Mouse (Mus musculus) kidney, embryonic 15.5 days (tissue): ENCODE measurements at regions not wholly inside any gene's neighbourhood (a gene's known extent, or its start where the extent isn't known, plus 50 kb on each side); places are given as distances from the start of the nearest gene placed in this dataset.

ENCODE experiments used
- ATAC-seq: fragments of 200-750 bp; cut with Nextera tagmentation; replicated peaks from 2 replicates; pipeline ENCODE4 v1.8.0; 2017; ENCODE audit warnings: moderate TSS enrichment; ENCODE audit not compliant: low FRiP score
- H3K27ac ChIP-seq: fragments of 300-500 bp; sonication (generic); 2 replicates; pipeline ENCODE4 v1.5.1; 2015; ENCODE audit warnings: mild to moderate bottlenecking, inconsistent platforms
- H3K27me3 ChIP-seq: fragments of 300-500 bp; sonication (generic); 2 replicates; pipeline ENCODE4 v1.6.1; 2015; ENCODE audit warnings: inconsistent platforms
- H3K36me3 ChIP-seq: fragments of 300-500 bp; sonication (generic); 2 replicates; pipeline ENCODE4 v1.6.1; 2015; ENCODE audit warnings: inconsistent platforms
- H3K4me1 ChIP-seq: fragments of 300-500 bp; sonication (generic); 2 replicates; pipeline ENCODE4 v1.6.1; 2015; ENCODE audit warnings: inconsistent platforms
- H3K4me2 ChIP-seq: fragments of 300-500 bp; sonication (generic); 2 replicates; pipeline ENCODE4 v1.6.1; 2015; ENCODE audit warnings: moderate library complexity, mild to moderate bottlenecking, inconsistent platforms
- H3K4me3 ChIP-seq: fragments of 300-500 bp; sonication (generic); replicated peaks from 2 replicates; pipeline ENCODE4 v1.5.1; 2015; ENCODE audit warnings: mild to moderate bottlenecking, inconsistent platforms
- H3K9ac ChIP-seq: fragments of 300-500 bp; sonication (generic); 2 replicates; pipeline ENCODE4 v1.6.1; 2015; ENCODE audit warnings: mild to moderate bottlenecking, inconsistent platforms
- H3K9me3 ChIP-seq: fragments of 300-500 bp; sonication (generic); replicated peaks from 2 replicates; pipeline ENCODE4 v1.6.1; 2016; ENCODE audit warnings: inconsistent platforms
- WGBS: fragments of 180-500 bp; shearing (Covaris S2); methylation state at CpG from one replicate; pipeline ENCODE4 v1.1.7; 2015; ENCODE audit warnings: mixed read lengths; 5-methylcytosine and 5-hydroxymethylcytosine counted together

GRCm38 (mm10) chr9:69814432-69814831, 53.7 kb upstream of the Foxb1 start:
- H3K9me3 ChIP-seq: no peaks in the 10 kb centered on the region
- no peak overlapping the region for H3K9ac ChIP-seq
- WGBS: 59% methylated on average over 3 of the region's 3 CpGs
- H3K4me2 ChIP-seq: no peak overlapping the region
- ATAC-seq: no peak
- no peaks in the 10 kb centered on the region for H3K27me3 ChIP-seq
- no peak overlapping the region for H3K4me3 ChIP-seq
- 0 out of 2 replicates have a peak, but pooled peaks cover 3% of the 10 kb centered on the region for H3K4me1 ChIP-seq
- no peak overlapping the region for H3K27ac ChIP-seq
- no peaks in the 10 kb centered on the region for H3K36me3 ChIP-seq

- no peak overlapping the region for H3K27ac ChIP-seq
- no peaks in the 10 kb centered on the region for H3K4me1 ChIP-seq
- 83% methylated on average over 9 of the region's 9 CpGs for WGBS
- no peak overlapping the region for H3K4me2 ChIP-seq
- no peak for ATAC-seq
- H3K4me3 ChIP-seq: no peak overlapping the region
- no peak overlapping the region for H3K9ac ChIP-seq
- peaks cover 10% of the 10 kb centered on the region for H3K27me3 ChIP-seq
- H3K36me3 ChIP-seq: no peaks in the 10 kb centered on the region
- H3K9me3 ChIP-seq: no peaks in the 10 kb centered on the region
Observed at GRCm38 (mm10) chr9:69823179-69823966, 62.6 kb upstream of the Foxb1 start.

GRCm38 (mm10) chr9:69828428-69828827, 67.7 kb upstream of the Foxb1 start:
- no peak overlapping the region for H3K9ac ChIP-seq
- no peak overlapping the region for H3K4me2 ChIP-seq
- H3K27ac ChIP-seq: no peak overlapping the region
- H3K4me3 ChIP-seq: no peak overlapping the region
- 53% methylated on average over 6 of the region's 6 CpGs for WGBS
- no peaks in the 10 kb centered on the region for H3K4me1 ChIP-seq
- H3K9me3 ChIP-seq: no peaks in the 10 kb centered on the region
- no peaks in the 10 kb centered on the region for H3K36me3 ChIP-seq
- ATAC-seq: no peak
- 0 out of 2 replicates have a peak, but pooled peaks cover 2% of the 10 kb centered on the region for H3K27me3 ChIP-seq

GRCm38 (mm10) chr9:69835396-69835795, 74.7 kb upstream of the Foxb1 start:
- H3K4me3 ChIP-seq: no peak overlapping the region
- no peaks in the 10 kb centered on the region for H3K9me3 ChIP-seq
- peaks cover 5% of the 10 kb centered on the region; the same call in 1 of the 2 replicates for H3K27me3 ChIP-seq
- H3K4me1 ChIP-seq: no peaks in the 10 kb centered on the region
- H3K4me2 ChIP-seq: no peak overlapping the region
- WGBS: 56% methylated on average over 4 of the region's 4 CpGs
- H3K9ac ChIP-seq: no peak overlapping the region
- no peaks in the 10 kb centered on the region for H3K36me3 ChIP-seq
- H3K27ac ChIP-seq: no peak overlapping the region
- no peak for ATAC-seq

GRCm38 (mm10) chr9:69839198-69839597, 78.5 kb upstream of the Foxb1 start:
- Histone ChIP-seq H3K9me3 (no peaks in the 10 kb centered on the region), H3K27ac (no peak overlapping the region), H3K9ac (no peak overlapping the region), H3K4me2 (no peak overlapping the region), H3K27me3 (peaks cover 5% of the 10 kb centered on the region; the same call in 1 of the 2 replicates), H3K36me3 (no peaks in the 10 kb centered on the region), H3K4me1 (no peaks in the 10 kb centered on the region), H3K4me3 (no peak overlapping the region)
- ATAC-seq: no peak
- 68% methylated on average over 2 of the region's 2 CpGs for WGBS

- Histone ChIP-seq H3K36me3 (no peaks in the 10 kb centered on the region), H3K27ac (no peak overlapping the region), H3K9me3 (no peaks in the 10 kb centered on the region), H3K4me1 (no peaks in the 10 kb centered on the region), H3K9ac (no peak overlapping the region), H3K4me3 (no peak overlapping the region), H3K4me2 (no peak overlapping the region), H3K27me3 (no peaks in the 10 kb centered on the region)
- 70% methylated on average over 6 of the region's 6 CpGs for WGBS
- no peak for ATAC-seq
Observed at GRCm38 (mm10) chr9:69844712-69845111, 84.0 kb upstream of the Foxb1 start.

- ATAC-seq: no peak
- Histone ChIP-seq H3K4me2 (no peak overlapping the region), H3K4me1 (no peaks in the 10 kb centered on the region), H3K36me3 (no peaks in the 10 kb centered on the region), H3K27ac (no peak overlapping the region), H3K9ac (no peak overlapping the region), H3K4me3 (no peak overlapping the region), H3K9me3 (no peaks in the 10 kb centered on the region), H3K27me3 (no peaks in the 10 kb centered on the region)
- 39% methylated on average over 9 of the region's 9 CpGs for whole genome bisulfite sequencing
Observed at GRCm38 (mm10) chr9:69845210-69845609, 84.5 kb upstream of the Foxb1 start.

GRCm38 (mm10) chr9:69856621-69857020, 95.9 kb upstream of the Foxb1 start:
- H3K27me3 ChIP-seq: no peaks in the 10 kb centered on the region
- no peaks in the 10 kb centered on the region for H3K36me3 ChIP-seq
- H3K27ac ChIP-seq: no peak overlapping the region
- no peak overlapping the region for H3K4me3 ChIP-seq
- no peak for ATAC-seq
- H3K9me3 ChIP-seq: no peaks in the 10 kb centered on the region
- no peak overlapping the region for H3K4me2 ChIP-seq
- 88% methylated on average over 7 of the region's 7 CpGs for WGBS
- H3K9ac ChIP-seq: no peak overlapping the region
- no peaks in the 10 kb centered on the region for H3K4me1 ChIP-seq

- Histone ChIP-seq H3K4me1 (no peaks in the 10 kb centered on the region), H3K27ac (no peak overlapping the region), H3K9me3 (no peaks in the 10 kb centered on the region), H3K4me3 (no peak overlapping the region), H3K36me3 (no peaks in the 10 kb centered on the region), H3K4me2 (no peak overlapping the region), H3K9ac (no peak overlapping the region), H3K27me3 (no peaks in the 10 kb centered on the region)
- WGBS: 80% methylated on average over 3 of the region's 3 CpGs
- no peak for ATAC-seq
Observed at GRCm38 (mm10) chr9:69858619-69859018, 97.9 kb upstream of the Foxb1 start.

GRCm38 (mm10) chr9:69870182-69870581, 109.4 kb upstream of the Foxb1 start:
- Histone ChIP-seq H3K27me3 (no peaks in the 10 kb centered on the region), H3K4me3 (no peak overlapping the region), H3K9ac (no peak overlapping the region), H3K27ac (no peak overlapping the region), H3K36me3 (no peaks in the 10 kb centered on the region), H3K9me3 (no peaks in the 10 kb centered on the region), H3K4me1 (no peaks in the 10 kb centered on the region), H3K4me2 (no peak overlapping the region)
- ATAC-seq: no peak
- 81% methylated on average over 4 of the region's 4 CpGs for WGBS

GRCm38 (mm10) chr9:69886351-69886750, 102.9 kb upstream of the Bnip2 start:
- Histone ChIP-seq H3K9me3 (no peaks in the 10 kb centered on the region), H3K27me3 (peaks cover 3% of the 10 kb centered on the region; the same call in 1 of the 2 replicates), H3K36me3 (no peaks in the 10 kb centered on the region), H3K4me1 (no peaks in the 10 kb centered on the region), H3K9ac (no peak overlapping the region), H3K4me3 (no peak overlapping the region), H3K27ac (no peak overlapping the region), H3K4me2 (no peak overlapping the region)
- 78% methylated on average over 5 of the region's 5 CpGs for WGBS
- ATAC-seq: no peak

GRCm38 (mm10) chr9:69898016-69898415, 91.2 kb upstream of the Bnip2 start:
- H3K9me3 ChIP-seq: no peaks in the 10 kb centered on the region
- ATAC-seq: no peak
- no peak overlapping the region for H3K27ac ChIP-seq
- no peak overlapping the region for H3K9ac ChIP-seq
- WGBS: 59% methylated on average over 10 of the region's 10 CpGs
- H3K4me3 ChIP-seq: no peak overlapping the region
- peaks cover 3% of the 10 kb centered on the region; the same call in 1 of the 2 replicates for H3K4me1 ChIP-seq
- H3K27me3 ChIP-seq: peaks cover 44% of the 10 kb centered on the region
- H3K4me2 ChIP-seq: no peak overlapping the region
- H3K36me3 ChIP-seq: no peaks in the 10 kb centered on the region

- Histone ChIP-seq H3K4me1 (peaks cover 2% of the 10 kb centered on the region; the same call in 1 of the 2 replicates), H3K27ac (no peak overlapping the region), H3K4me2 (peak overlapping the region; percentile 10; the same call in 1 of the 2 replicates), H3K9ac (no peak overlapping the region), H3K27me3 (peaks cover 41% of the 10 kb centered on the region), H3K36me3 (no peaks in the 10 kb centered on the region), H3K4me3 (no peak overlapping the region), H3K9me3 (no peaks in the 10 kb centered on the region)
- no peak for ATAC-seq
- WGBS: 11% methylated on average over 11 of the region's 11 CpGs
Observed at GRCm38 (mm10) chr9:69899371-69899770, 89.9 kb upstream of the Bnip2 start.
